Mouse (Mus musculus): ENCODE measurements around the gene Mgll. TPM values are rescaled to one million over a fixed set of nuclear protein-coding genes. Genes with fewer than 3 reads are reported as not detected.

Gene Mgll
- total RNA-seq, 4 experiments from 2014 or later = 162 to 167 (median 167) TPM

DNA sequence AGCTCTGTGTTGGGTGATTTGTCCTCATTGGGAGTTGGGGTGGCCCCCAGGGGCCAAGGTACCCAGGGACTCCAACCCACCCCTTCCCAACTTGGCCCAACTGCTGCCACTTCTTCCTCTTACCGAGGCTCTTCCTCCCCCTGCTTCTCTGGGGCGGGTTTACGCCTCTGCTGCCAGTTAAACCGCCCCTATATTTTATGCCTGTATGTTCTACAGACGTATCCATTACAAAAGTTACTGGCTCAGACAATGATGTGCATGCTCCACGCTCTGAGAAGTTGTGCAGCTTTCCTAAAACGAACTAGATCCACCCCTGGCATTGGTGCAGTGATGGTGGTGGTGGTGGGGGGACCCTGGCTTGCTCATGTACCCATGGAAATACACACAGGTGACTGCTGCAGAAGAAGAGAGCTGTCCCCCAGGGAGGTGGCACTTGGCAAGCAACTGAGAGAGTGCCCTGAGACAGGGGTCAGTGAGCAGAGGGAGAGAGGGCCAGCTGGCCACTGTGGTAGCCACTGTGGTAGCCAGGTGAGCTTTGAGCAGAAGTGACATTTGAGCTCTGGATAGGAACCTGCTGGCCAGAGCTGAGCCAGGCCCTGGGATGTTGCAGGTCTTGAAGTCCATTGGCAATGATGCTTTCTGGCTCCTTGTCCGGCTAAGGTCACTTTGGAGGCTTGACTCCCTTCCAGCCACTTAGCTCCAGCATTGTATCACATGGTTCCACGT, 18.2 kb downstream of the Mgll start:
- no peak for DNase-seq (ENCODE audit: low spot score in 2 of 2)

- DNase-seq (ENCODE audit: low spot score in 2 of 2) = no peak
Observed at GRCm38 (mm10) chr6:88743601-88744291, 19.5 kb downstream of the Mgll start.

- DNase-seq (ENCODE audit: low spot score in 2 of 2) = no peak
Observed at GRCm38 (mm10) chr6:88745027-88745426, 20.8 kb downstream of the Mgll start.

DNA sequence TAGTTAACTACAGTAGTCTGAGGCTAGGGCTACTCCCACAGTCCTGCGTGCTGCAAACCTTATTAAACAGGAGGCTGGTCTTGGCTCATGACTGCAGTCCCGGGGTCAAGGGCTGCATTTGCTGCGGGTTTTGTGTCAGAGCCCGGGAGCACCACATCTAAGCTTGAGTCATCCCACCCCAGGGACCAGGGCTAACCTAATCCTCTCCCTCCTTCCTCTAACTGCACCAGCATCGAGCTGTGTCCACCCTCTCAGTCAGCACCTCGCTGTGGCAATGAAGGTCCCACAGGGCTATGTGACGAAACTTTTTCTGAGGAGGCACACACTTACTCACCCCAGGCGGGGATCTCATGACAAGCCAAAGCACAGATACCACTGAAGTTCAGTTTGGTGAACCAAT, 22.1 kb downstream of the Mgll start:
- no peak for DNase-seq (ENCODE audit: low spot score in 2 of 2)

DNA sequence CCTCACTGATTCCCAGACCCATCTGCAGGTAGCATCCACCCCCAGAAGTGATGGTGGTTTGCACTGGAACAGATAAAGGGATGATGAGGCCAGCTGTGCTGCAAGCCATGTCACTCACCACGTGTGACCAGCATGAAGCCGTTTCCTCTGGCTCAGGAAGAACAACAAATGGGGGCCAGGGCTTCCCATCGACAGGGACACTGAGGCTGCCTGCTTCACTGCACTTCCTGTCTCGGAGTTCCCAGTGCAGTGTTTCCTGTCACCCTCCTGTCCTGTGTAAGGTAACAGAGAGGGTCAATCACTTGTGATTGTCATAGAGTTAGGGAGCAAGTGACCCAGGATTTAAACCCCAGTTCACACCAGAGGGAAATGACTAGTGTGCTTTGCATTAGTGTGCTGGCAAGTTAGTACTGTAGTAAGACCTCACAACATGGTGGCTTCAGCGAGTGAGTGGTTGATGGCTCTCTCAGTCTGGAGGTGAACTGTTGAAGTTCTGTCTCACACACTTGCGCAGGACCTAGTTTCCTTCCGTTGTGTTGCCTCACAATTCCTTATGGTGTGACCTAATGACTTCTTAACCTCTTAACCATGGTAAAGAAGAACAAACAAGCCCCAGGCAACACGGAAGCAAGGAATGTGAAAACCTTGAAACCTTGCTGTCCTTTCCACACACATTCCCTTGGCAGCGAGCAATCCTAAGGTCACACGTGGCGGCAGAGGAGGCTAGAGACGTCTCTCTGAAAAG, 23.3 kb downstream of the Mgll start:
- DNase-seq (ENCODE audit: low spot score in 2 of 2) = no peak

GRCm38 (mm10) chr6:88750884-88751283, 26.7 kb downstream of the Mgll start:
- DNase-seq (ENCODE audit: low spot score in 2 of 2) = no peak

DNA sequence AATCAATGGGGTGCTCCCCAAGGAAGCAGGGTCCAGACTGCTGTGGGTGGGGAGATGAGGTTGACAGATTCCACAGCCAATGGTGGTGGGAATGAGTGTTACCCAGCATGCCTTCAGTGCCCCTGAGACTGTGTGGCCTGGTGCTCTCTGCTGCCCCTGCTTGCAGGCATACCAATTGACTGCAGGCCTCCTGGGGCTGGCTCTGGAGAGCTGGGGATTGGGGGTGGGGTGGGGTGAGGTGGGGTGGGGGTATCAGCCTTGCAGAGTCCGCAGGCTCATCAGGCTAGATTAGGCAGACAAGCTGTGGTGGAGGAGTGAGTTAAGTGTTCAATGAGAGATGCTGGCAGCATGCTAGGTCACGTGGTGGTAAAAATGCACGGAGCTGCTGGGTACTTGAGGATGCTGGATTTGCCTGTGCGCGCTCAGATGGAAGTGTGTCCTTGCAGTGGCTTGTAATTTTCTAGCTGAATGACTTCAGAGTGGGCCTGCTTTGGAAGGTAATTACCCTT, 28.6 kb downstream of the Mgll start:
- DNase-seq (ENCODE audit: low spot score in 2 of 2) = peak in 1 of 2 experiments; percentile 57

- DNase-seq (ENCODE audit: low spot score in 2 of 2) = no peak
Observed at GRCm38 (mm10) chr6:88753578-88753977, 29.4 kb downstream of the Mgll start.

GRCm38 (mm10) chr6:88756992-88757391, 32.8 kb downstream of the Mgll start:
- no peak for DNase-seq (ENCODE audit: low spot score in 2 of 2)

GRCm38 (mm10) chr6:88758074-88758473, 33.9 kb downstream of the Mgll start:
- no peak for DNase-seq (ENCODE audit: low spot score in 2 of 2)

- no peak for DNase-seq (ENCODE audit: low spot score in 2 of 2)
Observed at GRCm38 (mm10) chr6:88758568-88759522, 34.6 kb downstream of the Mgll start.

- DNase-seq (ENCODE audit: low spot score in 2 of 2) = peak; percentile 84 to 88
Observed at GRCm38 (mm10) chr6:88759793-88760453, 35.7 kb downstream of the Mgll start.

DNA sequence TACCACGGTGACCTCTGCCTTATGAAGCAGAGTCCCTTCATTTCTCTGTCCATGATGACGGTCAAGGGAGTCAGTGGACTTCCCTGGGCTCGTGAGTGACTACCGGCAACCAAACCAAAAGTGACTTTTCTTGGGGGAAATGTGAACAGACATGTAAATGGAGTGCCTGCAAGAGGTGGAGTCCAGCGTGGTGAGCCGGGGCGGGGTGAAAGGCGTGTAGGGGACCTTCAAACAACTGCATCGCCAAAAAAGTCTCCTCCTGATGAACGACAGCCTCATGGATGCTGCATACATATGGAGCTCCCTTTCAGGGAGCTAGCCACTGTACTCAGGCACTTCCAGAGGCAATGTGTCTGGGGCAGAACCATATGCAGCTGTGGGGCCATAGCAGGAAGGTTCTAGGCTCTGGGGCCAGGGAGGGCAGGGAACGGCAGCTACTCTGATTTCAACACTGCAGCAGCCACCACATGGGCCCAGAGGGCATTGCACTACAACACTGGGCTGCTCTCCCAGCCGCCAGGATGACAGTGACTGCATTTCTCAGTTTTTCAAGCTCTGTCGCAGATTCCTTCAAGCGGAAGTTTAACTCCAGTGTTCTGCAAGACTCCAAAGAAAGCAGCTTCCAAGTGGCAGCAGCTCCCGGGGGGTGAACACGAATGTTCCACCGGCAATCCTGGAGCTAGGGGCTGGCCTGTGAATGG, 36.9 kb downstream of the Mgll start:
- DNase-seq (ENCODE audit: low spot score in 2 of 2) = no peak

- no peak for DNase-seq (ENCODE audit: low spot score in 2 of 2)
Observed at GRCm38 (mm10) chr6:88761684-88762439, 37.6 kb downstream of the Mgll start.

GRCm38 (mm10) chr6:88762440-88763196, 38.4 kb downstream of the Mgll start:
- DNase-seq (ENCODE audit: low spot score in 2 of 2) = no peak

DNA sequence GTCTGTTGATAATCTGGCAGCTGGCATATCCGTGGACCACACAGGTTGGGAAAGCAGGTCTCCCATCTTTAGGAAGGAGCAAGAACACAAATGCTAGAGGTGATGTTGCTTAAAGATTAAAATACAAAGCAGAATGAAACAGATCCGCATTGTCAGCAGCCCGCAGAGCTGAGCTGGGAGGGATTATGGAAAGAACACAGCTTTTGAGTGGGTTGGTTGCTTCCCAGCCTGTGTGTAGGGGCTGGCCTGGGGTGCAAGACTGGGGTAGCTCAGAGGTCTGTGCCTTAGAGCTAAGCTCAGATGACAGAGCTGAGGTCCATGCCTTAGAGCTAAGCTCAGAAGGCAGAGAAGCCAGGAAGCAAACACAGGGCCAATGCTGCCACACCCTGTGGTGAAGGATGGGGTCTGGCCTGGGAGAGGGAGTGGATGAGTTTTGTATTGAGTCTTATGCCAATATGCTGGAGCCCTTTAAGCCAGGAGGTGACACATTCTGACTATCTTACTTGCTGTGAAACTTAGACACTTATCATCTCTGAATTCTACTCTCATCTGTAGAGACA, 39.4 kb downstream of the Mgll start:
- no peak for DNase-seq (ENCODE audit: low spot score in 2 of 2)

GRCm38 (mm10) chr6:88764281-88764680, 40.1 kb downstream of the Mgll start:
- DNase-seq (ENCODE audit: low spot score in 2 of 2) = no peak

DNA sequence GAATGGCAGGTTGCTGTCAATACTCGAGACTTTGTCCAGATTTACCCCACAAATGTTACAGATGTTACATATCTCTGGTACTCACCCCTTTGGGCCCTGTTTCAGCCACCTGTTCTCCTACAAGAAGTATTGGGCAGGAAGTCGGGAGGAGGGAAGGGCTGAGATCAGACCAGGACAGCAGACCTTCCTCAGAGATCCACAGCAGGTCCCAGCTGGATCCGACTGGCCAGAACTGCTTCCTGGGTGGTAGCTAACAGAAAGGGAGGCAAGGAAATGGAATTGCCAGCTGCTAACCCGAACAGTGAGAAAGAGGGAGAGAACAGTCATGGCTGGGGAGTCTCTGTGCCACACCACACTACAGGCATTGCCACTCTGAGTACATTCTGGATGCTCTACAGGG, 43.5 kb downstream of the Mgll start:
- no peak for DNase-seq (ENCODE audit: low spot score in 2 of 2)
